Mouse (Mus musculus) megakaryocyte, embryonic 14.5 days (primary cell): Measurements from ENCODE around the gene Ccdc61.

Experiments
- FLI1 ChIP-seq: IDR thresholded peaks from 2 replicates; pipeline ENCODE4 v1.6.1; 2012; ENCODE audit warnings: low read length, inconsistent platforms, mixed read lengths
- GATA1 ChIP-seq: IDR thresholded peaks from 3 replicates; pipeline ENCODE4 v1.6.1; 2012; ENCODE audit warnings: mixed read lengths, low read length, inconsistent platforms, borderline replicate concordance

GRCm38 (mm10) chr7:18886963-18887362 is 23.3 kb downstream of the Ccdc61 start:
- no peak for TF ChIP-seq GATA1
- TF ChIP-seq FLI1: no peak
